Mouse (Mus musculus) lung, adult 2 months (tissue): ENCODE results near the gene Wiz. TPM values are rescaled to one million over a fixed set of nuclear protein-coding genes. Genes with fewer than 3 reads are reported as not detected.

ENCODE experiments used
- DNase-seq: peaks from one replicate; pipeline ENCODE4 v3.0.0; 2022
- H3K4me1 ChIP-seq: fragments of 200-500 bp; 2 replicates; pipeline ENCODE4 v1.6.1; 2011; ENCODE audit warnings: low read length; ENCODE audit not compliant: control insufficient read depth, insufficient read depth
- H3K4me3 ChIP-seq: fragments of 200-500 bp; replicated peaks from 2 replicates; pipeline ENCODE3; 2011; ENCODE audit warnings: low read depth, mild to moderate bottlenecking, control low read depth, low read length; ENCODE audit errors: extremely low read depth
- CTCF ChIP-seq: fragments of 200-500 bp; IDR thresholded peaks from 2 replicates; pipeline ENCODE4 v1.5.1; 2011; ENCODE audit warnings: mild to moderate bottlenecking, low read length, control low read depth; ENCODE audit not compliant: insufficient read depth
- POLR2A ChIP-seq: fragments of 200-500 bp; IDR thresholded peaks from 2 replicates; pipeline ENCODE4 v1.6.1; 2011; ENCODE audit warnings: low read depth, mild to moderate bottlenecking, control low read depth, low read length, borderline replicate concordance; ENCODE audit errors: extremely low read depth
- WGBS: fragments of 180-500 bp; shearing (Covaris S2); methylation state at CpG from one replicate; pipeline ENCODE4 v1.1.7; 2018; 5-methylcytosine and 5-hydroxymethylcytosine counted together
- polyA plus RNA-seq: library from polyadenylated mRNA; depleted of rRNA; stranded (reverse); fragments of >200 nt; gene quantifications from 2 replicates; pipeline ENCODE4 v1.2.3, GENCODE M21; 2012

Gene Wiz
- polyA plus RNA-seq, 1 experiment: 40.0 TPM

DNA sequence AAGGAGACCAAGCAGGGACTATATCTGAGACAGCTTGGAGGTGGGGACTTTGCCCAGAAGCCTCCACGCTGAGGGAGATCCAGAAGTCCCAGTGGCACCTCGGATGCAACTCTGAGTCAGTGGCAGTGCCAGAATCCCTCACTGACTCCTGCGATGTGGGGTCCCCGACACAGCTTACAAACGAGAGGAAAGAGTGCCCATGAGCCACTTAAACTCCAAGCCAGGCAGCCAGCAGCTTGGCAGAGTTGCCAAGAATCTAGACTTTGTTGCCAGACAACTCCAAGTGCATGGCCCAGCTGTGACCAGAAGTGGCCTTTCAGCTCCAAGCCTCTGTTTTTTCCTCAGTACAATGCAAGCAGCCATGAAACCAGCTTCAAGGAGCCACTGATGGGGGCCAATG lies 5.6 kb downstream of the Wiz start:
- TF ChIP-seq POLR2A: no peak
- no peak for TF ChIP-seq CTCF
- no peak overlapping the region for H3K4me3 ChIP-seq
- 63% methylated on average over 5 of the region's 5 CpGs for WGBS

DNA sequence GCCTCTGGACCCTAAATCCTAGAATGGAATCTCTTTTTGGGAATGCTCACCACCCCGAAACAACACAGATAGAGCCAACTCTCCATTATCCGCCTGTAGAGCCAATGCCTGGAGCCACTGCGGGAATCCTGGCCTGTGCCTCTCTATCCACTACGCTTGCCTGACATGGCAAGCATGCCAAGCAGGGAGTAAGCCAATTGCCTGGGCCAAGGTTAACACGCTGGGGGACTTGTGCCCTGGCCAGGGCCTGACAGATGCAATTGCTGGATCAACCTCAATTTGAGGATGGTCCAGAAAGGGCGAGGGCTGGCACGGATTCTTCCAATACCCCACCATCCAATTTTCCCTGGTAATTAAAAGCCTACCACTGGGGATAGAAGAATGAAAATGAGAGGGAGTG lies 6.7 kb downstream of the Wiz start:
- no peak overlapping the region for H3K4me3 ChIP-seq
- 89% methylated on average over 7 of the region's 7 CpGs for WGBS
- TF ChIP-seq CTCF: no peak
- TF ChIP-seq POLR2A: no peak
- H3K4me1 ChIP-seq: no peaks in the 10 kb centered on the region
- no peak for DNase-seq

More for the DNA sequence above, 5.6 kb downstream of the Wiz start:
- no peak for DNase-seq
- no peaks in the 10 kb centered on the region; the same call in 1 of the 2 replicates for H3K4me1 ChIP-seq

DNA sequence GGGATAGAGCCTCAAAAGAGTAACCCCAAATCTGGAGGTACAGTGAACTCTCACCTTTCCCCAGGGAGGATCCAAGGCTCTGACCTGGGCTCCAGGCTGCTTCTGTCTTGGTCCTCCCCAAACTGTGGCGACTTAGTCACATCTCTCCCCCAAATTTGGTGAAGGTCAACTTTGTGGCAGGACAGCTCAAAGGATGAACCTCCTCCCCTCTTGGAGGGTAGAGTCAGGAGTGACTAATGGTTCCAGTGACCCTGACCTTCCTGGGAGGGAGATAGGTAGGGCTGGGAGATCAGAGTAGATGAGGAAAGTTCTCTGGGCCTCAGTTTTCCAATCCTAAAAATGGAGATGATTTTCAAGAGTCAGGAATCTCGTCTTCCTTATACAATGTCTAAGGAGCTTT lies 10.5 kb downstream of the Wiz start:
- DNase-seq: no peak
- 71% methylated on average over 2 of the region's 2 CpGs for WGBS
- TF ChIP-seq POLR2A (no peak), CTCF (no peak)
- Histone ChIP-seq H3K4me3 (no peak overlapping the region), H3K4me1 (no peaks in the 10 kb centered on the region)

DNA sequence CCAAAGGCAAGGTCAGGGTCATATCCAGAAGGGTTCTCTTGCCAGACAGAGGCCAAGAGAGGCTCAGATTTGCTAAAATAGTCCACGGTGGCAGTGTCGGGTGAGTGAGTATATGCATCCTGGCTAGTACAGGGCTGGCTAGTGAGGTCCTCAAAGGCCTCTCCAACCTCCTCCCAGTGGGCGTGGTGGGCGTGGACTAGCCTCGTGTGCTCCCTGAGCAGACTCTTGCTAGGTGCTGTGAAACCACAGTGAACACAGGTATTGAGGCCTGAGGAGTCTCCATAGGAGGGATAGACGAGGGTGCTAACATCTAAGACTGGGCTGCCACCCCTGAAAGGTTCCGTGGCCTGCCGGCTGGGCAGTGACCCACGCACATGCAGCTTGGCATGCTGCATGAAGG lies 12.1 kb downstream of the Wiz start:
- TF ChIP-seq CTCF: no peak
- no peak for TF ChIP-seq POLR2A
- no peak for DNase-seq
- 66% methylated on average over 9 of the region's 9 CpGs for WGBS
- no peaks in the 10 kb centered on the region for H3K4me1 ChIP-seq
- H3K4me3 ChIP-seq: no peak overlapping the region

DNA sequence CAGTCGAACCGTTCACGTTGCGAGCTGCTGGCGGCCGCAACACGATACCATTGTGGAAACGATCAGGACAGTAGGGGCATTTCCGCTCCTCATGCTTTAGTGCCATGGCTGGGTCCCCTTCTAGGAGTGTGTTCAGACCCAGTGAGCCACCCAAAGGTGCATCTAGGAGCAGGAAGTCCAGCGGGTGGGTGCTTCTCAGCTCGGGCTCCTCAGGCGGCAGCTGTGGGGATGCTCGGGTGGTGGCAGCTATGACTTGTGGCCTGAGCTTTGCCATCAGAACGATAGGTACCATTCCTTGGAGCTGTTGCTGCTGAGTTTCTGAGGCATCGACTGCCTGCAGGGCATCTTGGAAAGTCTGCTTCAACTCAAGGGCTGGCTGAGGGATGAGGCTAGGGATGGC lies 12.8 kb downstream of the Wiz start:
- DNase-seq: no peak
- no peaks in the 10 kb centered on the region for H3K4me1 ChIP-seq
- no peak overlapping the region for H3K4me3 ChIP-seq
- 86% methylated on average over 15 of the region's 15 CpGs for WGBS
- TF ChIP-seq POLR2A (no peak), CTCF (no peak)

DNA sequence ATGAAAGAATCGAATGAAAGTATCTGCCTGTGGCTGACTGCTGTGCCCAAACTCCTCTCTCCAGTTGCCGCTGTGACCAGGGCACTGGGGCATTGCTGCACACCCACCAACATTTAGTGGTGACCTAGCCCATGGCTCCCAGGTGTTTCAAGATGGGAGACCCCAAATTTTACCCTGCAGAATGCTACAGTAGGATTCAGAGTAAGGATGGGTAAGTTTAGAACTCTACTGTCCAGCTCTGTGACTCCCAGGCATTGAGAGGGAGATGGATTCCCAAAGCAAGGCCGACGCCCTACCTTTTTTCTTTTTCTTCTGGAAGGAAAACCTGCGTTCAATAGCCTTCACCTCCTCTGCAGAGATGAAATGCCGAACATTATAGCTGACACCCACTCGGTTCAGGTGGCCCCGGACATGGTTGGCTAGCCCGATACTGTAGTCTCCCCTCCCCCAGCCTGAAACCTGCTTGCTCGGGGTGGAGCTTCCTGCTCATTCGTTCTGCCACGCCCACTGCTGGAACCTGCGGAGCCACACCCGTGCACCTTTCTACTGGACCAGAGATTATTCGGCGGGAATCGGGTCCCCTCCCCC lies 20.2 kb downstream of the Wiz start:
- no peak for DNase-seq
- WGBS: 21% methylated on average over 13 of the region's 17 CpGs
- Histone ChIP-seq H3K4me1 (no peaks in the 10 kb centered on the region), H3K4me3 (peak overlapping the region; percentile 27)
- TF ChIP-seq CTCF: no peak
- TF ChIP-seq POLR2A: no peak

DNA sequence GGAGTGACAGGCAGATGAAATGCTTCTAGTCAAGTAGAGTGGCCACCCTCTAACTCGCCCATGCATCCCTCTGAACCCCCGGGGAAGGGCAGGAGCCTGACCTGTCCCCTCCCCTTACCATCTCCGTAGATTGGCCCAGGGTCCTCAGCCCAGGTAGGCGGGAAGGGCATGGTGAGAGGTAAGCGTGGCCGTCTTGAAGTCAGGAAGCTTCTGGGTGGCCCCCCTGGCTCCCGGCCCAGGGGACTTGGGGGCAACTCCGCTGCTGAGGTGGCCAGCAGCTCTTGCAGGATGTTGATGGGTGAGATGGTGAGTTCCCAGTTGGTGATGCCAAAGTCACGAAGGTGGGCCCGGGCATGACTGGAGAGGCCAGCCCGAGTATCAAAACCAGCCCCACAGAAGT lies 21.5 kb downstream of the Wiz start:
- Histone ChIP-seq H3K4me3 (no peak overlapping the region), H3K4me1 (peaks cover 6% of the 10 kb centered on the region; the same call in 1 of the 2 replicates)
- 86% methylated on average over 11 of the region's 11 CpGs for WGBS
- no peak for TF ChIP-seq CTCF
- no peak for TF ChIP-seq POLR2A
- no peak for DNase-seq

DNA sequence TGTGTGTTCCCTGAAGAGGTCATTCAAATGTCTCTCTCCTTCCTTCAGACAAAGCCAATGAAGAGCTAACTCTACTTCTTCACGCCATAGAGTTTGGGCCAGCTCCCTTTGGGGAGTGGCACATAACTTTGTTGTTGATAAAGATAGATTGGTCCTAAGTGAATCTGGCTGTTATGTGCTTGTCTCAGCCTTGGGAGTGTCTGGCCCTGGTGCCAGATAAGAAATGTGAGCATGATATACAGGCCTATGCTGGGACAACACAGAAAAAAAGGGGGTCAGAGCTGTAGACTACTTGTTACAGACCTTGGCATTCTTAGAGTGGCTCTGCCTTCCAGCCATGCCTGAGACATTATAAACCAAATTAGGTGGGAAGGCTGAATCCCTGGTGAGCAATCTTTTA lies 23.9 kb downstream of the Wiz start:
- no peak for DNase-seq
- WGBS: 53% methylated on average over 1 of the region's 1 CpGs
- Histone ChIP-seq H3K4me3 (no peak overlapping the region), H3K4me1 (peaks cover 7% of the 10 kb centered on the region; the same call in 1 of the 2 replicates)
- TF ChIP-seq POLR2A: no peak
- no peak for TF ChIP-seq CTCF

DNA sequence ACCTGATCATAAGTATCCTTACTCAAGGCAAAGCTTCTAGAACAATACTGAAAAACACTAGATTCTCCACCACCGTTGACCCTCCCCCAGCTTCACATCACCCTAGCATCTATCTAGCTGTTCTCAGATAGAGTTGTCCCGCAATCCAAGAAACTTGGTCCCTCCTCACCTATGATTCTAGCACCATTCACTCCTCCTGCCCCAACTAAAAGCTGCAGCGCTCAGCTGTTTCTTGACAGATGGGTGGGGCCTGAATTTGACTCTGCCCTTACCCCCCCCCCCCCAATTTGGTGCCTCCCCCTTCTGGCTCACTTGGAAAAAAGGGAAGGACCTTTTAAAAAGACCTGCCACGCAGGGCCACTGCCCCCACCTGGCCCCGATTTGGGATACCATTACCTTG lies 24.4 kb downstream of the Wiz start:
- no peak for DNase-seq
- 46% methylated on average over 5 of the region's 5 CpGs for WGBS
- Histone ChIP-seq H3K4me3 (no peak overlapping the region), H3K4me1 (peaks cover 7% of the 10 kb centered on the region; the same call in 1 of the 2 replicates)
- TF ChIP-seq CTCF: no peak
- no peak for TF ChIP-seq POLR2A

DNA sequence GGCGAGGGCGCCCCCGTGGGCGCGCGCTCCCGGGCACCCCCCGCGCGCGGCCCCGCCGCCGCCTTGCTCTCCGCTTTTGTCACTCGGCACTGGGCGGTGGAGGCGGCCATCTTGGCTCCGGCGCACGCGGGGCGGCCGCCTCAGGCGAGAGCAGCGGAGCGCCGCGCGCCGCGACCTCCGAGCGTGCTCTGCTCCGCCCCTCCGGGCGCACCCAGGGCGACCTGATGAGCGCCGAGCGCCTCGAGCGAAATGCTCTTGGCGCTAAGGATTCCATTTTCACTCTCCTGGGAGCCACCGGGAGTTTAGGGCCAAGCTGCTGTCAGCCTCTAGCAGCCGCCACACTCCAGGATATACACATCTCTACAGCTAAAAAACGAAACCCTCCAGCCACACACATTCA lies 24.9 kb downstream of the Wiz start:
- peak; percentile 81 for DNase-seq
- peaks cover 7% of the 10 kb centered on the region; the same call in 1 of the 2 replicates for H3K4me1 ChIP-seq
- 1% methylated on average over 47 of the region's 47 CpGs for WGBS
- TF ChIP-seq CTCF: no peak
- TF ChIP-seq POLR2A: no peak
- H3K4me3 ChIP-seq: peak overlapping the region; percentile 72

DNA sequence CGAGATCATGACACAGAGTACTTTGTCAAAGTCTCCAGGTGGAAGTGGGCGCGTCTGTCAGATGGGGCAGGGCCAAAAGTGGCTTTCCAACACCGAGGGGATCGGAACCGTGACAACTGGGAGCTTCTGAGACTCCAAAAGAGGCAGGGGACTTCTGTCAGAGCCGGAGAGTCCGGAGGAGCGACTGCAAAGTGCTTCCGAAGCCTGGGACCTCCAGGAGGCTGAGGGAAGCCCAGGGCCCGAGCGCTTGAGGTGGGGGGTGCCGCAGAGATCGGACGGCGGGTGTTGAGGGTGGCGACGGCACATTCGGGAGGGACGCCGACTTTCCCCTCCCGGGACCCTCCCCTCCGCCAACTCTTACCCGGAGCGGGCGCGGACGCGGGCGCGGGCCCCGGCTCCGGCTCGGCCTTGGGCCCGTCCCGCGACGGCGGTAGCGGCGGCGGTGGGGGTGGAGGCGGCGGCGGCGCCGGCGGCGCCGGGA lies 25.4 kb downstream of the Wiz start:
- TF ChIP-seq POLR2A: no peak
- TF ChIP-seq CTCF: no peak
- under 1% methylated on average over 41 of the region's 50 CpGs for WGBS
- Histone ChIP-seq H3K4me3 (peak overlapping the region; percentile 72), H3K4me1 (peaks cover 7% of the 10 kb centered on the region; the same call in 1 of the 2 replicates)
- DNase-seq: peak; percentile 33
